Mouse (Mus musculus): ENCODE measurements at regions not wholly inside any gene's neighbourhood (a gene's known extent, or its start where the extent isn't known, plus 50 kb on each side); places are given as distances from the start of the nearest gene placed in this dataset.
A peak's percentile ranks its signal among the peaks of the same experiment; 100 is the strongest.

GRCm38 (mm10) chr6:100423636-100424035, 136.4 kb upstream of the Rybp start:
- no peak overlapping the region for H3K4me3 ChIP-seq (ENCODE audit: low read length)
- no peaks in the 10 kb centered on the region for H3K36me3 ChIP-seq (ENCODE audit: control insufficient read depth, insufficient read depth)
- H3K4me2 ChIP-seq (ENCODE audit: low read depth, low read length), result no peak overlapping the region
- peaks cover 9% of the 10 kb centered on the region for H3K27me3 ChIP-seq (ENCODE audit: control insufficient read depth, insufficient read depth, low read length)
- no peak overlapping the region for H3K9ac ChIP-seq (ENCODE audit: low read length)
- ATAC-seq (replicated peaks; ENCODE audit: extremely low read depth, insufficient read depth, low FRiP score), result no peak
- no peak overlapping the region for H3K27ac ChIP-seq (ENCODE audit: low read length)
- 94% methylated on average over 12 of the region's 12 CpGs for WGBS
- H3K9me3 ChIP-seq (replicated peaks; ENCODE audit: control insufficient read depth, low read length), result no peaks in the 10 kb centered on the region
- H3K4me1 ChIP-seq (ENCODE audit: control insufficient read depth, insufficient read depth, low read length), result no peaks in the 10 kb centered on the region; the same call in 1 of the 2 replicates

GRCm38 (mm10) chr6:100422603-100423002, 135.3 kb upstream of the Rybp start:
- H3K4me3 ChIP-seq (ENCODE audit: low read length), result no peak overlapping the region
- H3K9ac ChIP-seq (ENCODE audit: low read length), result no peak overlapping the region
- no peaks in the 10 kb centered on the region for H3K36me3 ChIP-seq (ENCODE audit: control insufficient read depth, insufficient read depth)
- no peak for ATAC-seq (replicated peaks; ENCODE audit: extremely low read depth, insufficient read depth, low FRiP score)
- no peak overlapping the region for H3K4me2 ChIP-seq (ENCODE audit: low read depth, low read length)
- no peak overlapping the region for H3K27ac ChIP-seq (ENCODE audit: low read length)
- WGBS, result 83% methylated on average over 6 of the region's 6 CpGs
- H3K27me3 ChIP-seq (ENCODE audit: control insufficient read depth, insufficient read depth, low read length), result peaks cover 9% of the 10 kb centered on the region
- no peaks in the 10 kb centered on the region; the same call in 1 of the 2 replicates for H3K4me1 ChIP-seq (ENCODE audit: control insufficient read depth, insufficient read depth, low read length)
- H3K9me3 ChIP-seq (replicated peaks; ENCODE audit: control insufficient read depth, low read length), result no peaks in the 10 kb centered on the region

GRCm38 (mm10) chr6:100421706-100422578, 134.7 kb upstream of the Rybp start:
- H3K4me2 ChIP-seq (ENCODE audit: low read depth, low read length), result no peak overlapping the region
- H3K9ac ChIP-seq (ENCODE audit: low read length), result no peak overlapping the region
- H3K27ac ChIP-seq (ENCODE audit: low read length), result no peak overlapping the region
- no peaks in the 10 kb centered on the region for H3K9me3 ChIP-seq (replicated peaks; ENCODE audit: control insufficient read depth, low read length)
- H3K4me1 ChIP-seq (ENCODE audit: control insufficient read depth, insufficient read depth, low read length), result no peaks in the 10 kb centered on the region; the same call in 1 of the 2 replicates
- peaks cover 9% of the 10 kb centered on the region for H3K27me3 ChIP-seq (ENCODE audit: control insufficient read depth, insufficient read depth, low read length)
- H3K4me3 ChIP-seq (ENCODE audit: low read length), result no peak overlapping the region
- no peaks in the 10 kb centered on the region for H3K36me3 ChIP-seq (ENCODE audit: control insufficient read depth, insufficient read depth)
- WGBS, result 47% methylated on average over 24 of the region's 24 CpGs
- ATAC-seq (replicated peaks; ENCODE audit: extremely low read depth, insufficient read depth, low FRiP score), result no peak

GRCm38 (mm10) chr6:100420602-100421001, 133.3 kb upstream of the Rybp start:
- no peak for ATAC-seq (replicated peaks; ENCODE audit: extremely low read depth, insufficient read depth, low FRiP score)

GRCm38 (mm10) chr6:100419782-100420540, 132.7 kb upstream of the Rybp start:
- 61% methylated on average over 7 of the region's 7 CpGs for WGBS
- Histone ChIP-seq H3K9ac (ENCODE audit: low read length) (no peak overlapping the region), H3K4me2 (ENCODE audit: low read depth, low read length) (no peak overlapping the region), H3K9me3 (replicated peaks; ENCODE audit: control insufficient read depth, low read length) (no peaks in the 10 kb centered on the region), H3K27ac (ENCODE audit: low read length) (no peak overlapping the region), H3K27me3 (ENCODE audit: control insufficient read depth, insufficient read depth, low read length) (peaks cover 9% of the 10 kb centered on the region), H3K4me1 (ENCODE audit: control insufficient read depth, insufficient read depth, low read length) (peaks cover 2% of the 10 kb centered on the region; the same call in 1 of the 2 replicates), H3K4me3 (ENCODE audit: low read length) (no peak overlapping the region), H3K36me3 (ENCODE audit: control insufficient read depth, insufficient read depth) (no peaks in the 10 kb centered on the region)
- ATAC-seq (replicated peaks; ENCODE audit: extremely low read depth, insufficient read depth, low FRiP score), result no peak

More at GRCm38 (mm10) chr6:100420602-100421001, 133.3 kb upstream of the Rybp start:
- H3K4me3 ChIP-seq (ENCODE audit: low read length), result no peak overlapping the region
- H3K9ac ChIP-seq (ENCODE audit: low read length), result no peak overlapping the region
- no peak overlapping the region for H3K27ac ChIP-seq (ENCODE audit: low read length)
- no peaks in the 10 kb centered on the region for H3K9me3 ChIP-seq (replicated peaks; ENCODE audit: control insufficient read depth, low read length)
- H3K27me3 ChIP-seq (ENCODE audit: control insufficient read depth, insufficient read depth, low read length), result peaks cover 9% of the 10 kb centered on the region
- no peaks in the 10 kb centered on the region; the same call in 1 of the 2 replicates for H3K4me1 ChIP-seq (ENCODE audit: control insufficient read depth, insufficient read depth, low read length)
- no peaks in the 10 kb centered on the region for H3K36me3 ChIP-seq (ENCODE audit: control insufficient read depth, insufficient read depth)
- no peak overlapping the region for H3K4me2 ChIP-seq (ENCODE audit: low read depth, low read length)
- 58% methylated on average over 3 of the region's 3 CpGs for WGBS

GRCm38 (mm10) chr6:100416046-100416445, 128.8 kb upstream of the Rybp start:
- Histone ChIP-seq H3K4me1 (ENCODE audit: control insufficient read depth, insufficient read depth, low read length) (peaks cover 2% of the 10 kb centered on the region; the same call in 1 of the 2 replicates), H3K27me3 (ENCODE audit: control insufficient read depth, insufficient read depth, low read length) (peaks cover 2% of the 10 kb centered on the region), H3K9ac (ENCODE audit: low read length) (no peak overlapping the region), H3K4me2 (ENCODE audit: low read depth, low read length) (no peak overlapping the region), H3K36me3 (ENCODE audit: control insufficient read depth, insufficient read depth) (no peaks in the 10 kb centered on the region), H3K4me3 (ENCODE audit: low read length) (no peak overlapping the region), H3K27ac (ENCODE audit: low read length) (peak overlapping the region; percentile 60; the same call in 1 of the 2 replicates), H3K9me3 (replicated peaks; ENCODE audit: control insufficient read depth, low read length) (no peaks in the 10 kb centered on the region)
- no peak for ATAC-seq (replicated peaks; ENCODE audit: extremely low read depth, insufficient read depth, low FRiP score)
- WGBS, result 67% methylated on average over 8 of the region's 8 CpGs

- Histone ChIP-seq H3K27ac (ENCODE audit: low read length) (peak overlapping the region; percentile 60; the same call in 1 of the 2 replicates), H3K4me1 (ENCODE audit: control insufficient read depth, insufficient read depth, low read length) (peaks cover 2% of the 10 kb centered on the region; the same call in 1 of the 2 replicates), H3K9ac (ENCODE audit: low read length) (no peak overlapping the region), H3K27me3 (ENCODE audit: control insufficient read depth, insufficient read depth, low read length) (no peaks in the 10 kb centered on the region; the same call in 1 of the 2 replicates), H3K9me3 (replicated peaks; ENCODE audit: control insufficient read depth, low read length) (no peaks in the 10 kb centered on the region), H3K4me3 (ENCODE audit: low read length) (no peak overlapping the region), H3K36me3 (ENCODE audit: control insufficient read depth, insufficient read depth) (no peaks in the 10 kb centered on the region), H3K4me2 (ENCODE audit: low read depth, low read length) (no peak overlapping the region)
- no peak for ATAC-seq (replicated peaks; ENCODE audit: extremely low read depth, insufficient read depth, low FRiP score)
- 31% methylated on average over 7 of the region's 7 CpGs for WGBS
Measured at GRCm38 (mm10) chr6:100415514-100415913, 128.2 kb upstream of the Rybp start.

GRCm38 (mm10) chr6:100414836-100415235, 127.6 kb upstream of the Rybp start:
- no peaks in the 10 kb centered on the region for H3K36me3 ChIP-seq (ENCODE audit: control insufficient read depth, insufficient read depth)
- no peaks in the 10 kb centered on the region; the same call in 1 of the 2 replicates for H3K27me3 ChIP-seq (ENCODE audit: control insufficient read depth, insufficient read depth, low read length)
- 53% methylated on average over 4 of the region's 4 CpGs for WGBS
- no peak overlapping the region for H3K4me2 ChIP-seq (ENCODE audit: low read depth, low read length)
- 0 out of 2 replicates have a peak, but pooled peaks cover 2% of the 10 kb centered on the region for H3K4me1 ChIP-seq (ENCODE audit: control insufficient read depth, insufficient read depth, low read length)
- 0 out of 2 replicates have a peak, but pooled peaks cover 3% of the 10 kb centered on the region for H3K9me3 ChIP-seq (replicated peaks; ENCODE audit: control insufficient read depth, low read length)
- 0 out of 2 replicates have a peak overlapping the region, but pooled peaks have one; percentile 16 for H3K27ac ChIP-seq (ENCODE audit: low read length)
- H3K4me3 ChIP-seq (ENCODE audit: low read length), result no peak overlapping the region
- ATAC-seq (replicated peaks; ENCODE audit: extremely low read depth, insufficient read depth, low FRiP score), result no peak
- H3K9ac ChIP-seq (ENCODE audit: low read length), result no peak overlapping the region
